Mouse (Mus musculus) liver, adult 2 months (tissue): ENCODE results near the gene Necab3.

Source experiments
- CTCF ChIP-seq: fragments of 200-500 bp; IDR thresholded peaks from 2 replicates; pipeline ENCODE4 v1.5.1; 2011; ENCODE audit warnings: low read depth, low read length, control low read depth
- POLR2A ChIP-seq: fragments of 200-500 bp; IDR thresholded peaks from 2 replicates; pipeline ENCODE4 v1.6.1; 2011; ENCODE audit warnings: low read length, control low read depth; ENCODE audit not compliant: insufficient read depth; ENCODE audit errors: extremely low read depth

DNA sequence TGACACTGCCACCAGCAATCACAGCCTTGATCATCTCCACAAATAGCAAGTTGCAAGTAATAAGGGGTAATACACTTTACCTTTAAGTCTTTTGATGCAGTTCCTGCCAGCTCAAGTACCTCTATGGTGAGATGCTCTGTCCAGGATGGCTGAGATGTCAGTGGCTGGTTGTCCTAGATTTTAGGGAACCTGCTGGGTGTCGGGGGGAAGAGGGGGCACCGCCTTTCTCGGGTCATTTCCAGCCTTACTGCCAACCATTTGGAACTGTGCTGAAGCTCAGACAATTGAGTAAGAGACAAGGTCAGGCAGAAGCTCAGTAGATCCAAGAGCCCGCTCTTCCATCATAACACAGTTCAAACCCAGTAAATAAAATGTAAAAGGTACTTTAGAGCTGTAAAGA, 63.7 kb downstream of the Necab3 start:
- TF ChIP-seq POLR2A (no peak), CTCF (no peak)
